Mouse (Mus musculus): ENCODE data around the gene Ppfibp1.

Gene Ppfibp1

GRCm38 (mm10) chr6:146995878-146996277, 107.6 kb downstream of the Ppfibp1 start:
- DNase-seq (ENCODE audit: low read depth, low spot score) = no peak

- no peak for DNase-seq (ENCODE audit: low read depth, low spot score)
These were observed 108.7 kb downstream of the Ppfibp1 start for GRCm38 (mm10) chr6:146997006-146997405.

GRCm38 (mm10) chr6:146998710-146999109, 110.4 kb downstream of the Ppfibp1 start:
- DNase-seq (ENCODE audit: low read depth, low spot score) = no peak

GRCm38 (mm10) chr6:146999302-146999701, 111.0 kb downstream of the Ppfibp1 start:
- DNase-seq (ENCODE audit: low read depth, low spot score) = no peak

GRCm38 (mm10) chr6:146999755-147000154, 111.5 kb downstream of the Ppfibp1 start:
- no peak for DNase-seq (ENCODE audit: low read depth, low spot score)

GRCm38 (mm10) chr6:147008148-147008547, 119.9 kb downstream of the Ppfibp1 start:
- no peak for DNase-seq (ENCODE audit: low read depth, low spot score)

GRCm38 (mm10) chr6:147010358-147010757, 122.1 kb downstream of the Ppfibp1 start:
- no peak for DNase-seq (ENCODE audit: low read depth, low spot score)

- peak; percentile 29 for DNase-seq (ENCODE audit: low read depth, low spot score)
These were observed 122.7 kb downstream of the Ppfibp1 start for GRCm38 (mm10) chr6:147010811-147011520.

GRCm38 (mm10) chr6:147011555-147011954, 123.3 kb downstream of the Ppfibp1 start:
- no peak for DNase-seq (ENCODE audit: low read depth, low spot score)

GRCm38 (mm10) chr6:147011977-147012376, 123.7 kb downstream of the Ppfibp1 start:
- DNase-seq (ENCODE audit: low read depth, low spot score) = no peak

GRCm38 (mm10) chr6:147013546-147013945, 125.3 kb downstream of the Ppfibp1 start:
- DNase-seq (ENCODE audit: low read depth, low spot score) = no peak

GRCm38 (mm10) chr6:147017906-147018305, 129.6 kb downstream of the Ppfibp1 start:
- no peak for DNase-seq (ENCODE audit: low read depth, low spot score)

GRCm38 (mm10) chr6:147018364-147018763, 130.1 kb downstream of the Ppfibp1 start:
- DNase-seq (ENCODE audit: low read depth, low spot score) = no peak

- DNase-seq (ENCODE audit: low read depth, low spot score) = no peak
These were observed 132.9 kb downstream of the Ppfibp1 start for GRCm38 (mm10) chr6:147021181-147021580.

- DNase-seq (ENCODE audit: low read depth, low spot score) = no peak
These were observed 134.3 kb downstream of the Ppfibp1 start for GRCm38 (mm10) chr6:147022375-147023132.

GRCm38 (mm10) chr6:147023133-147023395, 134.8 kb downstream of the Ppfibp1 start:
- peak; percentile 33 for DNase-seq (ENCODE audit: low read depth, low spot score)

GRCm38 (mm10) chr6:147023568-147023967, 135.3 kb downstream of the Ppfibp1 start:
- no peak for DNase-seq (ENCODE audit: low read depth, low spot score)

GRCm38 (mm10) chr6:147024761-147025160, 136.5 kb downstream of the Ppfibp1 start:
- no peak for DNase-seq (ENCODE audit: low read depth, low spot score)

GRCm38 (mm10) chr6:147028396-147028795, 140.1 kb downstream of the Ppfibp1 start:
- DNase-seq (ENCODE audit: low read depth, low spot score) = no peak

GRCm38 (mm10) chr6:147029591-147029990, 141.3 kb downstream of the Ppfibp1 start:
- DNase-seq (ENCODE audit: low read depth, low spot score) = no peak

GRCm38 (mm10) chr6:147030096-147030885, 142.0 kb downstream of the Ppfibp1 start:
- DNase-seq (ENCODE audit: low read depth, low spot score) = no peak

- DNase-seq (ENCODE audit: low read depth, low spot score) = no peak
These were observed 144.1 kb downstream of the Ppfibp1 start, which contains the start of gene Rep15 for GRCm38 (mm10) chr6:147032303-147032925. Gene Rep15, plus strand, starts transcription at chr6:147032584.
